Mouse (Mus musculus) thymus, postnatal 14 days (tissue): ENCODE data around the gene Fpr-rs3.

Source experiments
- DNase-seq: peaks from one replicate; pipeline ENCODE4 v3.0.0; 2021

The Fpr-rs3 gene

DNA sequence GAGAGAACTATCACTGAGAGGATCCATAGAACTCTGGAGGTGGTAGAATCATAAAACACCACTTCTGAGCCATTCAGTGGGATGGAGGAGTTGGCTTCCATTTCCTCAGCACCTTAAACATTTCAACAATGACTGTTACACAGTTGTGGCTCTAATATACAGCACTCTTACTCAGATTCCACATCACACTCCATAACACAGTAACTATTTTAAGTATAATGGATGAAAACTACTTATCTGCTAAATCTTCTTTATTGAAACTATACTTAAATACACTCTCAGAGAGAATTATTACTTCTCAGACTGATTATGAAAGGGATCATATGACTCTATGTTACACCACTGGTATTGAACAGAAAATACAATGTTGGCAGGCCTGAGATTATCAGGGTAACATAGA is at the start of gene Fpr-rs3:
Fpr-rs3 (minus strand) TSS at position 101 of the 400 bp plus-strand sequence.
- no peak for DNase-seq

DNA sequence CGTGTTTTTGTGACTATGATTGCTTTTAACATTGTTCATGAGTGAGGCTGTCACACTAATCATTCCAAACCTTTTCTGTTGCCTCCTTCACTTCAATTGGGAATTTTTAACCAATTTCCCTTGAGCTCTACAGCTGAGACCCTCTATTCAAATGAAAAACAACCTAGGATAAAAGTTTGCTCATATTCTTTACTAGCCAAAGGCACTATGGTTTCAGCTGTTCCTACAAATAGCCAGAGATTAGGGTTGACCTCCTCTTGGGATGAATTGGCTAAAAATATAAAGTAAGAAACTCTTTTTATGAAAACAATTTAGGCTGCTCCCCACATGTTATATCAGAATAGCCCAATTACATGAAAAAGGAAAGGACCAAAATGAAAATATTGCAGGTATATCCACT is 28.4 kb downstream of the Fpr-rs3 start, which contains the start of gene Vmn2r110:
Vmn2r110 (minus strand) TSS at position 101 of the 400 bp plus-strand sequence.
- DNase-seq, result no peak
